Mouse (Mus musculus) cerebellum, postnatal 10 days (tissue): ENCODE measurements around the gene Nkx2-4.

ENCODE experiments used
- DNase-seq, 2 experiments: peaks; one replicate each; pipeline ENCODE4 v3.0.0; 2021; ENCODE audit warnings: mixed read lengths in 2 of 2

Nkx2-4 gene

DNA sequence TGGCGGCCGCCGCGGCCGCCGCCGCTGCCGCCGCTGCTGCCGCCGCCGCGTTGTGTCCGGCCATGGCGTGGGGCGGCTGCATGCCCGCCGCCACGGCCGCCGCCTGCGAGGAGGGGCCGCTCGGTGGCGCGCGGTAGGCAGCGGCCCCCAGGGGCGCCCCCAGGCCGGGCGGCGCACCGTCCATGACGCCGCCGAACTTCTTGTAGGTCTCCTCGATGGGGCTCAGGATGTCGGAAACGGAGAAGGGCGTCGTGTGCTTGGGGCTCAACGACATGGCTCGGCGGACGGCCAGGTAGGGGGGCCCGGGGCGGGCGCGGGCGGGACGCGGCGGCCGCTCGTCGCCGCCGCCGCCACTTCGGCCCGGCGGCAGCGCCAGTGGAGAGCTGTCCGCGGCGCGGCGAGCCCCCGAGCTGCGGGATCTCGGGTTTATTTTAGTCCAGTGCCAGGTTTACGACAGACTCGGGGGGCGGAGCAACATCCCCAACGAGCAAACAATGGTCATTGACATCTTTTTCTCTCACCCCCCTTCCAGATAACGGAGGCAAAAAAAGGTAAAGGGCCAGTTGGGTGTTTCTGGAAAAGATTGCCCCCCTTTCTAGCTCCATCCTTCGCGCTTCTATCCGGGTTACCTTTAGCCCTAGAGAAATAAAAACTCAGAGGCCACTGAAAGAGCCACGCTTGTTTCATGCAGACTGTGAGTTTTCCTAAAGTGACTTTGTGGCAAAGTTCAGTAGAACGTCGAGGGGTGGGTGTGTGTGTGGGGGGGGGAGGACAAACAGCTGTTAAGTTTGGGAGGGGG lies at the start of gene Nkx2-4:
Gene Nkx2-4, minus strand, starts transcription at position 374 of the 799 bp plus-strand sequence.
- DNase-seq: peak; percentile 18 to 28

DNA sequence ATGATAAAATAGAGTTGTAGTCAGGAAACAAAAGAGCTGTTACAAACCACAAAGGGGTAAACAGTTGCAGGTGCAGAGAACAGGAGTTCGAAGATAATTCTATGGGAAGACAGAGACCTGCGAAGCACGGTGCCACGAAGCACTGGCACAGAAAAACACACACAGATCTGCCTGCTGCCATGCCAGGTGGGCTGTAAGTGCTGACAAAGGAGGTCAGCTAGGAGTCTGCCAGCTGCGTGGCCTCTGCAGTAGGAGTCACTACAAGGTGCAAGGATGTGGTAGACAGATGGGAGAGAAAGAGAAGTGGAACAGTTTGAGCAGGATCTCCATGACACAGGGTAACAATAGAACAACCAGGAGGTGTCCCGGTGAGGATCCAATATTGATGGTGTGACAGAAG lies 42.1 kb upstream of the Nkx2-4 start:
- DNase-seq: no peak

DNA sequence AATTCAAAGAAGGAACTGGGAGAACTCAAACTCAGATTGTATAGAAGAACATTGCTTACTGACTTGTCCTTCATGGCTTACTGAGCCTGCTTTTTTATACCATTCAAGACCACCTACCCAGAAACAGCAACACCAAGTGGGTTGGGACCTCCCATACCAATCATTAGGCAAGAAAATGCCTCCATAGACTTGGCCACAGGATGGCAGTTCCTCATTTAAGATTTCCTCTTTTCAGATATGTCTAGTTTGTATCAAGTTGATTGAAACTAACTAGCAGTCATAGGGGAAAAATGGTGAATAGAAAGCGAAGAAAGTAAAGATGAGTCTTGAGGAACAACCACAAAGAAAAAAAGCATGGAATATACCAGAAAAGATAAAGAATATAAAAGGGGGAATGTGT lies 34.5 kb upstream of the Nkx2-4 start:
- no peak for DNase-seq

DNA sequence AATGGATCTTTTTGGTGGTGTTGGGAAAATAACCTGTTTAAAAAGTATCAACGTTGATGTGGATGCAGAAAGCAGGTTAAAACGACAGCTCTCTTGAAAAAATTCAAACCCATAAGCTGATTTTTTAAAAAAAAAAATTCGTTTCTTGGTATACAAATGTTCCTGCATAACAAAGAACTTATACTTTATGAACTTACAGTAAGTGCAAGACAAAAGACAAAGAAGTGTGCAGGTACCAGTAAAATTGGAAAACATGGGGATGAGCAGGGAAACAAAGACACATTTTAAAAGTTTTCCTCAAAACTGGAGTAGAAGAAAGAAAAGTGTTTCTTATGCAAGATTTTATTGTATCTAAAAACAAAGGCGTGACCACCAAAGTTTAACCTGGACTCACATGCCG lies 1.2 kb upstream of the Nkx2-4 start:
- DNase-seq: no peak

DNA sequence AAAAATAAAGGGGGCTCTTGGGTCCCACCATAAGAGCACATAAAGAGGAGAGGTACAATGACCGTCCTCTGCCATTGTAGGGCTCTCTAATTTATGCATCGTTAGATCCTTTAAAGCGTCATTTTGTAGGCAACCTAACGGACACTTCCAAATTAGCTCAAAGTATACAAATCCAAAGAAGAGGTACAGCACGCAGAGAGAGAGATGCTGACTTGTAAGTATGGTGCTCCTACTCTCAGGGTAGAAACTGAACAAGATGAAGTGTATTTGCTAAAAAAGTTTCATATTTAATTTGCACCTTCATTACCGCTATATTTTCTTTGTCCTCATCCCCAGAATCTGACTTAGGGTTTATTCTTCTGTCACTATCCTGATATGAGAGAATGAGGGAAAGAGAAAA lies 692 bp upstream of the Nkx2-4 start:
- peak in 1 of 2 experiments; percentile 10 for DNase-seq

DNA sequence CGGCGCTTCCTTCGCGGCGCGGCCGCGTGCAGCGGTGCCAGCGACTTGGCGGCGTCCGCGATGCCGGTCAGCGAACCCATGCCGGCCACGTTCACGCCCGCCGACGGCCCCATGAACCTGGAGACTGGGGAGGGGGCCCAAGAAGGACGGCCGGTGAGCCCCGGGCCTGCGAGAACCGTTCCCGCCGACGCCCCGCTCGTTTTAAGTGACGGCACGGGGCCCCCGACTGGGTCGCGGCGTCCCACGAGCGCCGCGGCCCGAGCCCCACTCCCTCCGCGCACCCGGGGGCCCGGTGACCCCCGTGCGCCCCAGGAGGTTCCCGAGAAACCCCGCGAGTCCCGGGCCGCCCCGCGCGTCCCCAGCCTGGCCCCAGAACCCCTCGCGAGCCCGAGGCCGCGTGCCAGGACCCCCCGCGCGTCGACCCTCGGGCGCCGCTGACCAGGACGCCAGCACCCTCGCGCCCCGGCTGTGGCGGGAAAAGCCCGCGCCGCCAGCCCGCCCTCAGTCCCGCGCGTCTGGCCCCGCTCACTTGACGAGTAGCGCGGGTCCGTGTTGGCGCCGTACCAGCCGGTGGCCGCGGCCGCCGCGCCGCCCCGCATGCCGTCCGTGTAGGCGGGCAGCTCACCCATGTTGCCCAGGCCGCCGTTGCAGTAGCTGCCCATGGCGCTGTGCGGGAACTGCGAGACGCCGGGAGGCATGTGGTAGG lies 726 bp downstream of the Nkx2-4 start:
- DNase-seq: peak; percentile 30 to 43

DNA sequence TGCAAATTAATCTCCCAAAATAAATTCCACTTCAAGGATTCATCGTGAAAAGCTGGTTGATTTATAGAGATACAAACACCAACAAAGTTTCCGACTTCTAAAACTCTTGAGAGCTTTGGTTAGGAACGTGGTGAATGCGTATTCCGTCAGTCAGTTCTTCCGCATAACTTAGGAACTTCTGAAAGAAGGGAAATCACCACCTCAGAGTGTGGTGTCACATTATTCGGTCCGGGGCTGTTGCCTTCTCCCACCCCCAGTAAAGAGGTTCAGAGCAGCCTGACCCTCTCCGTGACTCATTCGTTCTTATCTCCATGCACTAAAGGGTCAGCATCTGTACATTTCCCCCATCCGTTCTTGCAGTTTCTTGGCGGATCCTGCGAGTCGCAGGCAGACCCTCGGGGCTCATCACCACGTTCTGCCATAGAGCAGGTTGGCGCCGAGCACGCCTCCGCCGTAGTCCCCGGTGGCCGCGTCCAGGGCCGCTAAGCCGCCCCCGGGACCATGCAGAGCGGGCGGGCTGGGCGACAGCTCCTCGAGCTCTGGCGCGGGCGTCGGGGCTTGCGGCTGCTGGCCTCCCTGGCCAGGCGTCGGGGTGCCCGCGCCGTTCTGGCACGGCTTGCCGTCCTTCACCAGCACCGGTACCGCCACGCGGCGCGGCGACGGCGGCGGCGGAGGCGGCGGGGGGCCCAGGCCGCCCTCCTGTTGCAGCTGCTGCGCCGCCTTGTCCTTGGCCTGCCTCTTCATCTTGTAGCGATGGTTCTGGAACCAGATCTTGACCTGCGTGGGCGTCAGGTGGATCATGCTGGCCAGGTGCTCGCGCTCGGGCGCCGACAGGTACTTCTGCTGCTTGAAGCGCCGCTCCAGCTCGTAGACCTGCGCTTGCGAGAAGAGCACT lies 1.5 kb downstream of the Nkx2-4 start:
- DNase-seq: peak; percentile 31 to 53

DNA sequence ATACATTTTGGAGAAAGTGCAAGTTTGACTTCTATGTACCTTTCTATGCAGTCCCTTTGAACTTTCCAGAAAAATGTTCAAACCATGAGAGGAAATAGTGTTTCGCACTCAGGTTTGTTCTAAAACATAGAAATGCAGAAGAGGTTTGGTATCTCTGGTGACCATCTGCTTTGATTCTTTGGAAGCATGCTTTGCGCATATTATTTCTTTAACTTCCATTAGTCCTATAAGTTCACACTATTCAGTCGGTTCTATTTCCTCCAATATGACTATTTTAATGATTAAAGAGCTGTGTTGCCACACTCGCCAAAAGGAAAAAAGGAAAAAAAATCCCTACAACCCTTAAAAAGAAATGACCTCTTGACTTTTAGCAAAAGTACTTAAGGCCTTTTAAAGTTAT lies 2.9 kb downstream of the Nkx2-4 start:
- peak in 1 of 2 experiments; percentile 16 for DNase-seq

DNA sequence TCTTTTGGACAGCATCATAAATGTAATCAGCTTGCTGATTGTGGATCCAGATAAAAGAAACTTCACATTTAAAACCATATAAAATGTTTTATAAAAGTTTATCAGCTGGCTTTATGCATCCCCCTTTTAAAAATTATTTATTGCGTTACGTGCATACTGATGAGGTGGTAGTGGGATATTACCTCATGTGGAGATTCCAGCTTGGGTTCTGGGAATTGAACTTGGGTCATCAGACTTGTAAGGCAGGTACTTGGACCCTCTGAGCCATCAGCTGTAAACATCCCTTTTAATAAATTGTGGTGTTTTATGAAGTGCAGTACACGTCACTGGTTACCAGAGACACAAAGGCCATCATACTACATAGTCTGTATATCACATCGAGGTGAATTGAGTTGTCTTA lies 10.8 kb downstream of the Nkx2-4 start:
- no peak for DNase-seq

DNA sequence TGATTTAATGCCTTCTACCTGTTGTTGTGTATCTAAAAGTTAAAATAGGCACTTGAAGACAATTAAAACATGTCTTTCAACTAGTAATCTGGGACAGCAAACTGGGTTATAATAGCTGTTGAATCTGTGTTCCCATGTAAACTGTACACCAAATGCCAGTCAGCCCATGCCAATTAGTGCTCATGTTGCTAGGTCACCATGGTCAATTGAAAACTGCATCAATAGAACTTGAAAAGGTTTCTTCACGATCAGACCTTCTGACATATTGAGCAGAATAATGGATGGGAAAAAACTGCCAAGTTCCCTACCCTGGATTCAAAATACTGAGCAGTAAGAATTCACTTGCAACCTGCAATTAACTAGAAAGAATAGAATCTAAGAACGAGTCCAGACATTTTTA lies 11.3 kb downstream of the Nkx2-4 start:
- no peak for DNase-seq

DNA sequence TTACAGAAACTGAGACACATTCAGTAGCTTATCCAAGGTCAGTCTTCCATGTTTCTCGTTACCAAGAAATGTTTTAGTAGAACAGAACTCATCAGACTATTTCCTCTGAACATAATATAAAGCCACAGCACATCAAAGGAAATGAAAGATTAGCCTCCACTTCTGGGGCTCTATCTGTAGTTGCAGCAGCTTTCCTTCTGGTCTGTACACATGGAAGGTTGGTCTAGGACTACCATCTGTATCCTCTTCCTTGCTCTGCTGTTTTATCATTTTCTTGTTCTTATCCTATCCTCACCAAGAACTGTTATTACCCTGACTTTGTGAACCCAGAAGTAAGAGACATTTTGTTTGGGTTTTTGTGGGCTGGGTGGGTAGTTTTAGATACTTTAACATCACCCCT lies 14.9 kb downstream of the Nkx2-4 start:
- DNase-seq: no peak

DNA sequence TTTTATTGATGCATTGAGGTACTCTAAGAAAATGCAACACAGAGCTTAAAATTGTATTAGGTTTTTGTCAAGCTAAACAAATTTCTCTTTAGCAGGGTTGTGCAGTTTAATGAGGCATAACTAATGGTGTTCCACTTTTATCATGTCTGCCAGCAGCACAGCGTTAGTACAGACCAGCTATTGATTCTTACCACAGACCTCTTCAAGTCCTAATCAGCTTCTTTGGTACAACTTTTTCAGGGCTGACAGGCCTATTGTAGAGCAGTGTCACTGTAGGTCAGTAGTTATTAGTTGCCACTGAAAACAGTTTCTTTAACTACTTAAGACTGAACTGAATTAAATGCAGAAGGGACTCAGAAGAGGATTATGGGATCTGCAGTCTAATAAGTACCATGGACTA lies 16.2 kb downstream of the Nkx2-4 start:
- DNase-seq: no peak

DNA sequence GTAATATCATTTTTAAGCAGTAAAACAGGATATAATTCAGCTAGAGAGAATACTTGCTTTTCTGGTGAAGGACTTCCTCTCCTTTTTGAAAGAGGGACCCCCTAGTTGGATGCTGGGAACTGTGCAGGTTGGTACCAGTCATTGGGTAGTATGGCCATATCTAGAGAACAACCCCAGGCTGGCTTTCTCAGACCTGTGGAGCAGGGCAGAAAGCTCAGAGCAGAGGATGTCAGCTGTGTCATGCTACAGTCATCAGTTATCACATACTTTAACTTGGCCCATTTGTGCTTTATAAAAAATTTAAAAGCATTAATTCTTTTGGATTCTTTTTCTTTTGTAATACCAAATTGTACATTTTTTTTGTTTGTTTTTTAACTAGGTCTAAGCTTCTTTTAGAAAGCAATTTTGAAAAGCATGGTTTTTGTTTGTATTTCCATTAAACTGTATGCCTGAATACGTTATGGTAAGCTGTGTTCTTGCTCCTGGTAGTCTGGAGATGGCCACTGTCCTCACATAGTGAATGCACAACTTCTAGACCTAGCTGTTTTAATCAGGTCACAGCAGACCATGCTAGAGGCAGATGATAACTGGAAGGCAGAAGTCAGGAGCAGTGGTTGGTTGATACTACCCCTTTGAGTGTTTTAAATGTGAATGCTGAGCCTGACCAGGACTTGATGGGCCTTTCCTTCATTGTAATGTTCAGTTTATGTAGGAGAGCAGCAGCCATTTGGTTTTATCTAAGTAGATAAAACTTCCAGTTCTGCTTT lies 17.6 kb downstream of the Nkx2-4 start:
- no peak for DNase-seq

DNA sequence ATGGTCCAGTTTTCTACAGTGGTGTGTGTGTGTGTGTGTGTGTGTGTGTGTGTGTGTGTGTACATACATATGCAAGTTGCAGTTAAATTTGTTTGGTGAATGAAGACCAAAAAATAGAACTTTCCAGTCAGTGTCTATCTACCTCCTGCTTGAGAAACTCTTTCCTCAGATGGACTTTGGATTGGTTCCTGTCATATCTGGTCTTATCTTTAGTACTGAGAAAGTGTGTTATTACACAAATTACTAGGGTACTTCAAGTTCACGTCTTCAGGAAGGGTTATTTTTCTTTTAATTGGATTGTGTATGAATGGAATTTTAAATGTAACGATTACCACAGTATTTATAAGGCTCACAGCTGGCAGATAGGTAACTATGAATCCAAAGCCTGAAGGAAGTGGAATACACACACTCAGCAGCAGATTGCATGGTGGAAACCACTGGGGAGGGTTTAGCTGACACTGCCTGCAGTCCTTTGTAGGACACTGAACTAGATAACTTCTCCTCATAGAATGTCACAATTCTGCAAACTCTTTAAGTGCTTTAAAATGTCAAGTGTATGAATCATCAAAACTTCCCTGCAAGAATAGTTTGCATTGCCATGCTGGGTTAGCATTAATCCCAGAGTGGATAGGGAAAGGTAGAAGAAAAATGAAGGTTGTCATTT lies 31.9 kb downstream of the Nkx2-4 start:
- no peak for DNase-seq

DNA sequence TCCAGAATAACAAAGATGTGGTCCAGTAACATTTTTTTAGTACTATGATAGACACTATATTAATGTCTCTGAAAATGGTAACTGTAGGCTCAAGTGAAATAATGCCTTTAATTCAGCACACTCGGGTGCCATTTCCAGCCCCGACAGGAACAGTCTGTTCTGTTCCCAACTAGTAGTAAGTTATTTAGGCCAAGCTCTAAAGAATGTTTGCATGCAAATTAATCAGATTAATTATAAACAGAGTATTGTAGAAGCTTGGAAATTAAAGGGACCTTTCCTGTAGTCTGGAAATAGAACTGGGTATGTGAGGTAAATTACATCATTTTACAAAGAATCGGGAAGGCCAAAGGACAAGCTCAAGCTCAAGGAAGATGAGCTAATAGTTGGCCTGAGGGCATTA lies 38.2 kb downstream of the Nkx2-4 start:
- DNase-seq: no peak

DNA sequence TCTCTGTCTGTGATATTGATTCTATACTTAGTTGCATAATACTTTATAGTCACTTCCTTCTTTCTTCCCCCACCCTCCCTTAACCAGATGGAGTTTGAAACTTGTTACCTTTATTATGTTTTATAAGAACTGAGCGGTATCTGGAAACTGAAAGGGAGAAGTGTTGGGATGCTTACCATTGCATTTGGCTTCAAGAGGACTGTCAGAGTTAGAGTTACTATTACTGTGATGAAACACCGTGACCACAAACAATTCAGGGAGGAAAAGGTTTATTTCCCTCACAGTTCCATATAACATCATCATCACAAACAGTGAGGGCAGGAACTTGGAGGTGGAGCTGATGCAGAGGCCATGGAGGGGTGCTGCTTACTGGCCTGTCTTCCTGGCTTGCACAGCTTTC lies 49.4 kb downstream of the Nkx2-4 start:
- no peak for DNase-seq
